Mouse (Mus musculus) E14TG2a.4 (cell line): ENCODE measurements around the gene Runx1.

Experiments
- CTCF ChIP-seq: conservative IDR thresholded peaks from 2 replicates; pipeline ENCODE4 v1.5.1; 2014; ENCODE audit warnings: low read length
- NANOG ChIP-seq: IDR thresholded peaks from 2 replicates; pipeline ENCODE4 v1.6.1; 2014; ENCODE audit warnings: borderline replicate concordance, low read length, mixed read lengths
- POU5F1 ChIP-seq: IDR thresholded peaks from 2 replicates; pipeline ENCODE4 v1.6.1; 2014; ENCODE audit warnings: low read length, borderline replicate concordance

DNA sequence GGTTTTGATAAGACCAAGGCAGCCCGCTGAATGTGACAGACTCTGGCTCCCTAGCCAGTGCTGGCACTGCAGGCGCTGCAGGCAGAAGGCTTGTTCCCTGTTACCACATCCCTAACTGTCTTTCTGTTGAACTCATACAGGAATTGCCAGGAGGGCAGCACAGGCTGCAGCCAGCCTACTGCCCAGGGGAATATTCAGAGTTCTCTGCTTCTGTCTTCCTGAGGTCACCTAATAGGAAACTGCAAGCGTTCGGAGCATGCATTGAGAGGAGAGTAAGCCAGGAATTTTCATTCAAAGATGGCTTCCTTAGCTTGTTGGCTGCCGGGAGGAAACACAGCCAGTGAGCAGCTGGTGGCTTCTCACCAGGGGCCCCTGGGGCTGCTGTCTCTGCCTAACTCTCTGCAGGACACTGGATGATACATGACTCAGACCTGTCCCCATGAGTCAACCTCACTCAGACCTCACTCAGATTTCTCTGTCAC lies 2.5 kb downstream of the Runx1 start:
- TF ChIP-seq CTCF = no peak
- TF ChIP-seq POU5F1 = no peak
- no peak for TF ChIP-seq NANOG
